Mouse (Mus musculus): ENCODE results near the gene Dennd4a. TPM values are rescaled to one million over a fixed set of nuclear protein-coding genes. Genes with fewer than 3 reads are reported as not detected.

Gene Dennd4a
- total RNA-seq, 2 experiments from 2014 or later: 41.4 to 41.7 TPM

GRCm38 (mm10) chr9:64960978-64961320 is 149.8 kb downstream of the Dennd4a start:
- no peak for DNase-seq

Other genes with a start within 250 kb of the Dennd4a start
- gene Rab11a, start 73.6 kb upstream of the Dennd4a start, total RNA-seq (2021): 100 to 1,000 TPM; 233 to 239 TPM
- gene Slc24a1, start 140.3 kb downstream of the Dennd4a start, total RNA-seq (2021): not detected
- gene Ints14, start 149.6 kb downstream of the Dennd4a start, total RNA-seq (2021): 10 to 100 TPM; 19.7 to 20.1 TPM
- 100 to 1,000 TPM; 165 to 172 TPM for gene Hacd3, start 210.4 kb downstream of the Dennd4a start, total RNA-seq (2021)
- gene Dpp8, start 221.1 kb downstream of the Dennd4a start, total RNA-seq (2021): 100 to 1,000 TPM; 162 to 163 TPM

All from layer of hippocampus, postnatal 36 days (tissue).